Mouse (Mus musculus) ES-Bruce4 (cell line): ENCODE data around the gene Pde8a.

Experiments
- EP300 ChIP-seq: IDR thresholded peaks from 2 replicates; pipeline ENCODE4 v1.6.1; 2011; ENCODE audit warnings: low read depth, low read length; ENCODE audit not compliant: insufficient read depth
- POLR2A ChIP-seq: IDR thresholded peaks from one replicate; pipeline ENCODE4 v1.8.1; 2011; ENCODE audit warnings: low read length; ENCODE audit not compliant: insufficient read depth

DNA sequence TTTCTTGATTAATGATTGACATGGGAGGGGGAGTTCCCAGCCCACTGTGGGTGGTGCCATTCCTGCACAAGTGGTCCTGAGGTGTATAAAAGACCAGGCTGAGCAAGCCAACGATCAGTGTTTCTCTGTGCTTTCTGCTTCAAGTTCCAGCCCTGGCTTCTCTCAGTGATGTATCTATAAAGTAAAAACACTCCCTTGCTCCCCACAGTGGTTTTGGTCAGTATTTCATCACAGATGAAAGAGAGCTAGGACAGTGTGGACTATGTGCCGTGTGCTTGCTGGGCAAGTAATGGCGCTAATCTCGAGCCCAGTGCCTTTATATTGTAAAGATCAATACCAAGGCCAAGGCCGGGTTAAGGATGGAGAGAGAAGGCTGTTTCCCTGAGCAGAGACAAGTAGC is 108.4 kb downstream of the Pde8a start:
- TF ChIP-seq EP300, result no peak
- no peak for TF ChIP-seq POLR2A
